Mouse (Mus musculus) hindbrain, embryonic 15.5 days (tissue): ENCODE data around the gene Trp53tg5. TPM values are rescaled to one million over a fixed set of nuclear protein-coding genes. Genes with fewer than 3 reads are reported as not detected.

Experiments
- ATAC-seq: fragments of 200-750 bp; cut with Nextera tagmentation; 2 replicates; pipeline ENCODE4 v1.8.0; 2017; ENCODE audit warnings: low read depth, moderate number of reproducible peaks, moderate TSS enrichment; ENCODE audit not compliant: low FRiP score
- H3K27ac ChIP-seq: fragments of 300-500 bp; sonication (generic); replicated peaks from 2 replicates; pipeline ENCODE4 v1.5.1; 2015; ENCODE audit warnings: mild to moderate bottlenecking, inconsistent platforms
- H3K27me3 ChIP-seq: fragments of 300-500 bp; sonication (generic); 2 replicates; pipeline ENCODE4 v1.6.1; 2015; ENCODE audit warnings: control low read depth, inconsistent platforms
- H3K36me3 ChIP-seq: fragments of 300-500 bp; sonication (generic); 2 replicates; pipeline ENCODE4 v1.6.1; 2015; ENCODE audit warnings: control low read depth, inconsistent platforms
- H3K4me1 ChIP-seq: fragments of 300-500 bp; sonication (generic); replicated peaks from 2 replicates; pipeline ENCODE4 v1.6.1; 2015; ENCODE audit warnings: control low read depth, inconsistent platforms
- H3K4me2 ChIP-seq: fragments of 300-500 bp; sonication (generic); 2 replicates; pipeline ENCODE4 v1.6.1; 2015; ENCODE audit warnings: moderate library complexity, mild to moderate bottlenecking, inconsistent platforms
- H3K4me3 ChIP-seq: fragments of 300-500 bp; sonication (generic); 2 replicates; pipeline ENCODE4 v1.5.1; 2015; ENCODE audit warnings: mild to moderate bottlenecking, inconsistent platforms
- H3K9ac ChIP-seq: fragments of 300-500 bp; sonication (generic); 2 replicates; pipeline ENCODE4 v1.6.1; 2015; ENCODE audit warnings: inconsistent platforms
- H3K9me3 ChIP-seq: fragments of 300-500 bp; sonication (generic); 2 replicates; pipeline ENCODE4 v1.6.1; 2016; ENCODE audit warnings: control low read depth, inconsistent platforms
- WGBS: fragments of 180-500 bp; shearing (Covaris S2); methylation state at CpG from one replicate; pipeline ENCODE4 v1.1.7; 2015; 5-methylcytosine and 5-hydroxymethylcytosine counted together
- polyA plus RNA-seq: library from polyadenylated mRNA; unstranded; fragments of >200 nt; fragmentation: Nextera tagmentation; extraction: Ambion mirVana; gene quantifications from 2 replicates; pipeline ENCODE4 v1.2.1, GENCODE M21; 2015

The Trp53tg5 gene
- polyA plus RNA-seq, 1 experiment from 2014 or later: not detected

DNA sequence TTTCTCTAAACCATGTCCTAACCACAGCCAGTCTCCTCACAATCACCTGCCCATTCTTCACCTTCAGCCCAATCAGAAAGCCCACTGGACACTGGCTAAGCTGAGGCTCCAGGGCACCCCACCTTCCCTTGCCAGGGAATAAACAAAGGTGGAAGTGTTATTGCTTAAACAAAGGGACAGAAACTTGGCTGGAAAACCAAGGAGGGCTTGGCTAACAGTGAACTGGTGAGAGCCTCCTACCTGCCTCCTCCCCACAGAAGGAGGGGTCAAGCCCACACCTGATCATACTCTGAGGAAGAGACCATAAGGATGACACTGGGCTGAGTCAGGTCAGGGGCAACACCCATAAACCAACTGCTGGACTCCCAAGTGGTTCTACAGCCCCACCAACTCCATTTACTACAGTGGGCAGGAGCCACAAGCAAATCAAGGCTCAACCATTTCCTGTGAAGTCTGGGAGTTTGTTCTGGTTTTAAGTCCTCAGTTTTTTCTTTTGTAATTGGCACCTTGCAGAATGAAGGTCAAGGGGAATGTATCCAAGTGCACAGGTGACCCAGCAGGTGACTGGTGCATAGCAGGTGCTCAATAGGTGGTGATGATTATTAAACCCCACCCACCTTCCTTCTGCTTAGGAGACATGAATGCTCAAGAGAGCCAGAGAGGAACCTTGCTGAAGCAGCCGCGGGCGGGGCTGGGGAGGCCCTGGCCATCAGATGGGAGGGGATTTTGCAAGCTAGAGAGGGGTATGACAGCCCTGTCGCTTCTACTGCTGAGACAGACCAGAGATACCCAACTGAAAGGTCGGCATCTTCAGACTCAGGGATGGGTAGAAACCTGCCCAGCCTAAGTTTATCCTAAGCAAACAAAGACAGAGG is 38.1 kb downstream of the Trp53tg5 start:
- no peak for ATAC-seq
- WGBS: 58% methylated on average over 5 of the region's 5 CpGs
- H3K27me3 ChIP-seq: no peaks in the 10 kb centered on the region
- H3K4me3 ChIP-seq: no peak overlapping the region
- H3K4me2 ChIP-seq: no peak overlapping the region
- H3K27ac ChIP-seq: no peak overlapping the region
- no peak overlapping the region for H3K9ac ChIP-seq
- no peaks in the 10 kb centered on the region for H3K36me3 ChIP-seq
- no peaks in the 10 kb centered on the region for H3K4me1 ChIP-seq
- H3K9me3 ChIP-seq: no peaks in the 10 kb centered on the region

DNA sequence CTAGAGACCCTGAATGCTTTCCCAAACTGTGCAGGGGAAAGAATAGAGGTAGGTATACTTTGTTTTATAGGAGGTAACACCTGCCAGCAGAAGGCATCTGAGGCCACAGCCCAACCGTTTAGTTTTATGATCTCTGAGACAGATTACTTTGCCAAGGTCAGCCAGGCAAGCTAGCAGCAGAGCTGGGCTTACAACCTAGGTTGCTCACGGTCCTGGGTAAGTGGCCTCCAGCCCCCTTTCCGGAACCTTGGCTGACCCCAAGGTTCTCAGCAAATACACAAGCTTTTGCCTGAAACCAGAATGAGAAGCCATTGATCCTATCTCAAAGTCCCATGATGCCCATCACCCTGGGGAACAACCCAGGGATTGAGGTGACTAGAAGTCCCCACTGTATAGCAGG is 38.8 kb downstream of the Trp53tg5 start:
- Histone ChIP-seq H3K9ac (no peak overlapping the region), H3K9me3 (no peaks in the 10 kb centered on the region), H3K4me1 (no peaks in the 10 kb centered on the region), H3K27me3 (no peaks in the 10 kb centered on the region), H3K4me2 (no peak overlapping the region), H3K4me3 (no peak overlapping the region), H3K27ac (no peak overlapping the region), H3K36me3 (no peaks in the 10 kb centered on the region)
- no peak for ATAC-seq
- 86% methylated on average over 3 of the region's 3 CpGs for WGBS

DNA sequence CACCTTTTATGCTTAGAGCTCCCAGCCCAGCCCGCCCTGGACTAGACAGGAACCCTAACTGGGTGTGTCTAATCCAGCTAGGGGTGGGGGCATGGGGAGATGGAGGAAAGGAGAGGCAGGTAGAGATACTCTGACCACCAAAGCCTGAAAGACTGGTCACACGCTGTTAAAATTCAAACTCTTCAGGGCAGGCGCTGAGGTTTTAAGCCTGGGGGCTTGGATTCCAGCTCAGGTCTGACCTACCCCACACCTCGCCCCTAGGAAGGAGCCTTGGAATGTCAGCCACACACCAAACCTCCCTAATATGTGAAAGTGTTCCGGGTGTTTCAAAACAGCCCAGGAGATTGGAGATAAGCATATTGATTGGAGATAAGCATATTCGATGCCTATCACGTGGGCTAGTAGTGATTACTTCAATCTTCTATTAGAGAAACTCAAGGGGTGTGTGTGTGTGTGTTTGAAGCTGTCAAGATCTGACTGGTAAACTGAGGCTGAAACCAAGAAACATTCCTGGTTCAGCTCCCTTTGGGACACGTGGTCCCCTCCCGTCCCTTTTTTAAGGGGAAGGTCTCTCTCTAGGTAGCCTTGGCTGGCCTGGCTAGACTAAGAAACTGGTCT is 40.1 kb downstream of the Trp53tg5 start:
- no peaks in the 10 kb centered on the region for H3K27me3 ChIP-seq
- no peak overlapping the region for H3K4me3 ChIP-seq
- no peaks in the 10 kb centered on the region for H3K9me3 ChIP-seq
- H3K4me2 ChIP-seq: no peak overlapping the region
- no peaks in the 10 kb centered on the region for H3K4me1 ChIP-seq
- ATAC-seq: no peak
- no peak overlapping the region for H3K9ac ChIP-seq
- H3K36me3 ChIP-seq: no peaks in the 10 kb centered on the region
- WGBS: 86% methylated on average over 9 of the region's 9 CpGs
- H3K27ac ChIP-seq: no peak overlapping the region

DNA sequence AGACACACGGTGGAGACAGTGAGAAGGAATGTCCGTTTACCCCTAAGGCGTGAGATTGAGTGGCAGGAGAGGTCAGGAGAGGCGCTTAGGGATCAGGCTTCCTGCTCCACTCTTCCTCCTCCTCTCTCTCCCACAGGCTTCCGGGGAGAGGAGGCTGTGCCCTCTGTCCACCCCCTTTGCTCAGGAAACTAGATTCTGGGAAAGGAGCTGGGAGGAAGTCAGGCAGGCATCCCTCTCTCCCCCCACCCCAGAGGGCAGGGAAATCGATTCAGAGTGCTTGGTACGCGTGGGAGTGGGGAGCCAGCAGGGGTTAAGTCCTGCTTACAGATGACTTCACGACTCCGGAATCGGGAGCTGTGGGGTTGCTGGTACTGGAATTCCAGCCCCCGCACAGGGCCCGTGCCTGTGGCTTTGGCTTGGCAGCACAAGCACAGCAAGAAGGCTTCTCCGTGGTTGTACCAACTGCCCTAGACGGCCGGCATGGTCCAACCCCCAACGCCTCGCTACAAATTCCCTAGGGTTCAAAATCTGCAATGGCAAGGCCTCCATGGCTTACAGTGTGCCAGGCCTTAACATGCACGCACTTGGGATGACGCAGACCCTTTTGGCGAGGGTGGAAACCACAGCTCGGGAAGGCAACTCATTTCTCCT is 40.9 kb downstream of the Trp53tg5 start:
- Histone ChIP-seq H3K4me2 (no peak overlapping the region), H3K4me3 (no peak overlapping the region), H3K9me3 (no peaks in the 10 kb centered on the region), H3K36me3 (no peaks in the 10 kb centered on the region), H3K27ac (no peak overlapping the region), H3K27me3 (no peaks in the 10 kb centered on the region), H3K4me1 (no peaks in the 10 kb centered on the region), H3K9ac (no peak overlapping the region)
- 32% methylated on average over 22 of the region's 22 CpGs for WGBS
- no peak for ATAC-seq

DNA sequence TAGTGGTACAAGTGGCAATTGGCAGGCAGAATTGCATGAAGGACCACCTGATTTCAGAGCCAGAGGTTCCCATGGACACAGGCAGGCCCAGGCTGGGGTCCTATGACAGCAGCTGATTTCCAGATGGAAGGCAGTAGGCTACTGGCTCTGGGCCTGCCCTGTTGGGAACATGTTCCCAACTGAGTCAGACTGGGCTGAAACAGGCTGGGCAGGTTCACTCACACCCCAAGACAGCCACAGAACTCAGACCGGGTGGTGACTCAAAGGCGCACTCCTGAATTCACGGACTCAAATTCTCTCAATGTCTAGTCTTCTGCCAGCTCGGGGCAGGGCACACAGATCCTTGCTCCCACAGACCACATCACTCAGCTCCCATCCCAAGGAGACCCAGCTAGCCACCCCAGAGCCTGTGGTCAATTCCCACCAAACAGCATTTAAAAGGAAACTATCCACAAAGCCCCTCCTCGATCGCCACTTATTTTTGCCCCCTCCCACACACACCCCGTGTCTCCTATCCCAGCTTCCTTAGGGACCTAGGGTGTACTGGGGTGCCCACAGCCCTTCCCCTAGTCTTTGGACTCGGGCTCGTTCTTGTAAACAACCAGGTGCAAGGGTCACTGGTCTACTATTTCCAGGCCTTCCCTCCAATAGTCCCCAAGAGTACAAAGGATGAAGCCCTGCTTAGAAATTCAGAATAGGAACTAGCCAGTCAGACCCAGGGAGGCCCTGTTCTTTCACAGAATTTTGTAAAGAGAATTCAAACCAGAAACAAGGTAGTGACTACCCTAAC is 41.7 kb downstream of the Trp53tg5 start:
- WGBS: 67% methylated on average over 9 of the region's 9 CpGs
- no peak overlapping the region for H3K27ac ChIP-seq
- H3K4me3 ChIP-seq: no peak overlapping the region
- no peak for ATAC-seq
- no peaks in the 10 kb centered on the region for H3K4me1 ChIP-seq
- no peak overlapping the region for H3K9ac ChIP-seq
- no peaks in the 10 kb centered on the region for H3K9me3 ChIP-seq
- H3K36me3 ChIP-seq: no peaks in the 10 kb centered on the region
- H3K27me3 ChIP-seq: no peaks in the 10 kb centered on the region
- H3K4me2 ChIP-seq: no peak overlapping the region

DNA sequence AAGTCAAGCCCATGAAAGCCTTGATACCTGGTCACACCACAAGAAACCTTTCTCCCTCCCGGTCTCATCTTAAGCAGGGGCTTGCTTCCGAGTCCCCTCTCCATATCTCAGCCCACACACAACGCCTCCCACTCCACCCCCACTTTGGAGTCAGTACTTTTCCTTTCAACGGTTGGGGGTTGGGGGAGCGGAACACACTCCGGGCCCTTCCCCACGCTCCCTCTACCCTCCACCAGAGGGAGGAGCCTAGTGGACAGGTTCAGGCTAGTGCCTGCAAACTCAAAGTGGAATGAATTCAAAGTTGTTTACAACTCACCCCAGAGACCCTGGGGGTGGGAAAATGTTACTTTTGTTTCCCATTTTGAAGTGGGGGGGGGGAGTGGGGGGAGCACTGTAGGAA is 42.8 kb downstream of the Trp53tg5 start:
- Histone ChIP-seq H3K27ac (no peak overlapping the region), H3K9me3 (no peaks in the 10 kb centered on the region), H3K4me3 (no peak overlapping the region), H3K4me2 (no peak overlapping the region), H3K27me3 (no peaks in the 10 kb centered on the region), H3K36me3 (no peaks in the 10 kb centered on the region), H3K4me1 (no peaks in the 10 kb centered on the region), H3K9ac (no peak overlapping the region)
- 14% methylated on average over 7 of the region's 7 CpGs for WGBS
- ATAC-seq: no peak

DNA sequence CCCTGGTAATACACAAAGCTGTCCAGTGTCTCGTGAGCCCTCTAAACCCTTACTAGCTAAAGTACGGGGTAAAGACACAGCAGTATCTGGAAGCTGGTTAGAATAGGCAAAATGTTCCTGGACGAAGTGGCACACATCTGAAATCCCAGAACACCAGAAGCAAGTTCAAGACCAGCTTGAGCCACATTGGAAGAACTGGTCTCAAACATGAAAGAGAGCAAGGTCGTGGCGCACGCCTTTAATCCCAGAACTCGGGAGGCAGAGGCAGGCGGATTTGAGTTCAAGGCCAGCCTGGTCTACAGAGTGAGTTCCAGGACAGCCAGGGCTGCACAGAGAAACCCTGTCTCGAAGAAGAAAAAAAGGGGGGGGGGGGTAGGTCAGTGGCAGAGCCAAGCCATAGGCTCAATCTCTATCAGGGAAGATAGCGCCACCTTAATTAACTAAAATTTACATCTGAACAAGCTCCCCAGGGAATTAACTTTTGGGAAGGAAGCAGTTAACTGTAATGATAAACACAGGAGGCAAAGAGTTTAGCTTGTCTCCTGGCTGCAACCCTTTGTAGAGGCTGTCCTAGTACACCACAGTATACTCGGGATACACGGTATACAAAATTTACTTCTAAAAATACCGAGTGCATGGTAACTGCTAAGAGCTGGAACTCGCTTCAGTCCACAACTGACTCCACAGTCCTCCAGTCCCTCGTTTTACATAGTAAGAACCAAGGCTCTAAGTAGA is 43.5 kb downstream of the Trp53tg5 start:
- Histone ChIP-seq H3K9me3 (no peaks in the 10 kb centered on the region), H3K36me3 (no peaks in the 10 kb centered on the region), H3K27me3 (no peaks in the 10 kb centered on the region), H3K4me2 (no peak overlapping the region), H3K27ac (no peak overlapping the region), H3K4me3 (no peak overlapping the region), H3K9ac (no peak overlapping the region), H3K4me1 (no peaks in the 10 kb centered on the region)
- ATAC-seq: no peak
- WGBS: 50% methylated on average over 15 of the region's 15 CpGs

DNA sequence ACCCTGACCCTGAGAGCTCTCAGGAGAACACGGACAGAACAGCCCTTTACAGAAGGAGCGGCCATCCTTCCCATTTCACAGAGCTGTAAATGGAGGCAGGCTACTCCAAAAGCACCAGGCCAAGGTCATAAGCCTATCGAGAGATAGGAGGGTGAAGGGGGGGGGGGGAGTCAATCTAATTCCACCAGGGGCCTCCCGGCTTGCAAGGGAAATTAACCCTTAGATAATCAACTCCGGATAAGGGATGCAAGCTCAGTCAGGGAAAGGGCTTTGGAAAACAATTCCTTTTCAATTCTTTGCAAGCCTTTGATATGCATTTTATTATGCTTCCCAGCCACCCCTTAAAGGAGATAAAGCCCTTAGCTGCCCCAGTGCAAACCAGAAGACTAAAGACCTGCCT is 45.1 kb downstream of the Trp53tg5 start:
- no peak overlapping the region for H3K4me3 ChIP-seq
- no peak for ATAC-seq
- 45% methylated on average over 5 of the region's 5 CpGs for WGBS

DNA sequence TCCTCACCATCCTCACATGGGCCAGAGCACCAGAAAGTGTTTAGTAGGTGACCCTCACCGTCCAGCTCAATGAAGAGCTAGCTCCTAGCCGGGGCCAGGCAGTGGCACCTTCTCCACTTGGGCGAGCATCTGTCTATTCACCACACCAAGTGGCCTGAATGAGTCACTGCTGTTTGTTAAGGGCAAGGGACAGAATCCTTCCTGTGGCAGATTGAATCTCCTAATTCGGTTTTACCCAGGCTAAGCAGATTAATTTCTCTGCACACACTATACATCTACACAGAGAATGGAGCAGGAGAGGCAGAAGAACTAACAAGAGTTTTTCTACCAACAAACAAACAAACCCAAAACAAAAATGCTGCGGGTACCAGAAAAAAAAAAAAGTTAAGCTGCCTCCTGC is 46.6 kb downstream of the Trp53tg5 start:
- Histone ChIP-seq H3K4me1 (no peaks in the 10 kb centered on the region), H3K4me2 (no peak overlapping the region), H3K4me3 (no peak overlapping the region), H3K9ac (no peak overlapping the region), H3K27me3 (no peaks in the 10 kb centered on the region), H3K27ac (no peak overlapping the region), H3K9me3 (no peaks in the 10 kb centered on the region), H3K36me3 (no peaks in the 10 kb centered on the region)
- WGBS: 92% methylated on average over 5 of the region's 5 CpGs
- no peak for ATAC-seq

More for the DNA sequence above, 45.1 kb downstream of the Trp53tg5 start:
- no peaks in the 10 kb centered on the region for H3K27me3 ChIP-seq
- H3K4me1 ChIP-seq: no peaks in the 10 kb centered on the region
- no peak overlapping the region for H3K9ac ChIP-seq
- H3K36me3 ChIP-seq: no peaks in the 10 kb centered on the region
- H3K4me2 ChIP-seq: no peak overlapping the region
- no peaks in the 10 kb centered on the region for H3K9me3 ChIP-seq
- H3K27ac ChIP-seq: no peak overlapping the region

DNA sequence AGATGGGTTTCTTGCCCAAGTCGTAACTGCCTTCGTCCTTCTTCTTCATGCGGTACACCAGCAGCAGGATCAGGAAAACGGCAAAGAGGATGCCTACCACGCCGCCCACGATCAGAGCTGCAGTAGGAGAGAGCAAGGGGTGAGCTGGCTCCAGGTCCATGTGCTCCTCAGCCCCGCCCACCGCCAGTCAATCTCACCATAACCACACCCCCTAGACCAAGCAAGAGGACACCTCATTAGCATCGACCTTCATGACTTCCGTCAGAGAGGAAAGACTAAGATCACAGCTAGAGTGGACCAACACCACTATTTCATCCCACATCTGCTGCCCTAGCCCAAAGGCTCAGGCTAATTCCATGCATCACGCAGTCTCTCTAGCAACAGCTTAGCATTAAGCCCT is 47.4 kb downstream of the Trp53tg5 start:
- Histone ChIP-seq H3K27me3 (no peaks in the 10 kb centered on the region), H3K9me3 (no peaks in the 10 kb centered on the region), H3K27ac (no peak overlapping the region), H3K9ac (no peak overlapping the region), H3K4me2 (no peak overlapping the region), H3K4me3 (no peak overlapping the region), H3K36me3 (no peaks in the 10 kb centered on the region), H3K4me1 (no peaks in the 10 kb centered on the region)
- no peak for ATAC-seq
- 31% methylated on average over 12 of the region's 12 CpGs for WGBS

DNA sequence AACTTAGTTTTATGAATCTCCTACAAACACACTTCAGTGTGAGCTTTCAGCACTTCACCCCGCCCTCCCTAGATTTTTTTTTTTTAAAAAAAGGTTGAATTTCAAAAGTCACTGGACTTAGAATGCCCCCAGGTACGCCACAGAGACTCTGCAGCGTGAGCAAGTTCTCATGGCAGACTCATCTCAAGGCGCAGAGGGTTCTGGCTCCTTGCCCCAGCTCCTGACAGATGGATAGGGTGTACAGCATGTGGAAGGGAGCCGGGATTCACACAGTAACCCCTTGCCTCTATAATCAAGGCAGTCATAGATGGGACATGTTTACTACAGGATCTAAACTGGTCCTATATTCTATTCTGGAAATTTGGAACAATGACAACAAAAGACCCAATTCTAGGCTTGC is 48.1 kb downstream of the Trp53tg5 start:
- 92% methylated on average over 5 of the region's 5 CpGs for WGBS
- H3K4me1 ChIP-seq: no peaks in the 10 kb centered on the region
- H3K27me3 ChIP-seq: no peaks in the 10 kb centered on the region
- H3K27ac ChIP-seq: no peak overlapping the region
- ATAC-seq: no peak
- H3K4me3 ChIP-seq: no peak overlapping the region
- no peaks in the 10 kb centered on the region for H3K9me3 ChIP-seq
- H3K4me2 ChIP-seq: no peak overlapping the region
- no peaks in the 10 kb centered on the region for H3K36me3 ChIP-seq
- no peak overlapping the region for H3K9ac ChIP-seq
